Mouse (Mus musculus) heart, embryonic 12.5 days (tissue): ENCODE measurements around the gene Olfr498. TPM values are rescaled to one million over a fixed set of nuclear protein-coding genes. Genes with fewer than 3 reads are reported as not detected.

Experiments used
- ATAC-seq: fragments of 200-750 bp; cut with Nextera tagmentation; 2 replicates; pipeline ENCODE4 v1.8.0; 2017; ENCODE audit warnings: moderate TSS enrichment, moderate library complexity; ENCODE audit not compliant: insufficient number of reproducible peaks, low FRiP score
- H3K27ac ChIP-seq: fragments of 300-500 bp; sonication (generic); 2 replicates; pipeline ENCODE4 v1.5.1; 2016; ENCODE audit warnings: mild to moderate bottlenecking, moderate library complexity; ENCODE audit not compliant: poor library complexity, severe bottlenecking
- H3K27me3 ChIP-seq: fragments of 300-500 bp; sonication (generic); replicated peaks from 2 replicates; pipeline ENCODE4 v1.6.1; 2016; ENCODE audit warnings: mild to moderate bottlenecking, moderate library complexity
- H3K36me3 ChIP-seq: fragments of 300-500 bp; sonication (generic); 2 replicates; pipeline ENCODE4 v1.6.1; 2016; ENCODE audit warnings: mild to moderate bottlenecking, moderate library complexity
- H3K4me1 ChIP-seq: fragments of 300-500 bp; sonication (generic); replicated peaks from 2 replicates; pipeline ENCODE4 v1.6.1; 2016; ENCODE audit warnings: mild to moderate bottlenecking
- H3K4me2 ChIP-seq: fragments of 300-500 bp; sonication (generic); 2 replicates; pipeline ENCODE4 v1.6.1; 2016; ENCODE audit warnings: mild to moderate bottlenecking, moderate library complexity
- H3K4me3 ChIP-seq: fragments of 300-500 bp; sonication (generic); 2 replicates; pipeline ENCODE4 v1.5.1; 2016; ENCODE audit warnings: mild to moderate bottlenecking
- H3K9ac ChIP-seq: fragments of 300-500 bp; sonication (generic); 2 replicates; pipeline ENCODE4 v1.6.1; 2016; ENCODE audit warnings: mild to moderate bottlenecking, moderate library complexity
- H3K9me3 ChIP-seq: fragments of 300-500 bp; sonication (generic); replicated peaks from 2 replicates; pipeline ENCODE4 v1.6.1; 2016; ENCODE audit warnings: mild to moderate bottlenecking, moderate library complexity
- WGBS: fragments of 180-500 bp; shearing (Covaris S2); methylation state at CpG from one replicate; pipeline ENCODE4 v1.1.7; 2016; 5-methylcytosine and 5-hydroxymethylcytosine counted together
- polyA plus RNA-seq: library from polyadenylated mRNA; unstranded; fragments of >200 nt; fragmentation: Nextera tagmentation; extraction: Ambion mirVana; gene quantifications from 2 replicates; pipeline ENCODE4 v1.2.1, GENCODE M21; 2016

Gene Olfr498
- not detected in 2 replicates for polyA plus RNA-seq

DNA sequence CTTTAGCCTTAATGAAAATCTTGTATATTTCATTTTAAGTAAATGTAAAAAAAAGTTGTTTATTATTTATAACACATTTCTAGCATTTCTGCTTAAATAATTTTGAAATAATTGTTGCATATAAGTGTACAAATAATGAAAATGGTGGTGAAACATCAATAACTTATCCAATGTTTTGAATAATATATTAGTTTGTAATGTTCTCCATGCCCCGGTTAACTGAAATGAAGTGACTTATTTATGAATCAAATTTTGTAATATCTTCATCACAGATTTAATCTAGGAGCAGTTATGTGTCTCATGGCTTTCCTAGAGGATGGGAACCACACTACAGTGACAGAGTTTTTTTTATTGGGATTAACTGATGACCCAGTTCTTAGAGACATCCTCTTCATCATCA is at the start of gene Olfr498:
Gene Olfr498, plus strand, starts transcription at position 301 of the 400 bp plus-strand sequence.
- 81% methylated on average over 1 of the region's 1 CpGs for WGBS
- ATAC-seq, result no peak

GRCm38 (mm10) chr7:108420121-108420520 is 45.0 kb upstream of the Olfr498 start, which contains the start of gene Olfr497:
Gene Olfr497, plus strand, starts transcription at chr7:108420421.
- 65% methylated on average over 2 of the region's 2 CpGs for WGBS

More for the DNA sequence above, at the start of gene Olfr498:
- no peaks in the 10 kb centered on the region for H3K9me3 ChIP-seq
- H3K9ac ChIP-seq, result no peak within 1 kb of the TSS
- no peaks in the 10 kb centered on the region for H3K27me3 ChIP-seq
- H3K4me1 ChIP-seq, result no peaks in the 10 kb centered on the region
- H3K4me2 ChIP-seq, result no peak within 1 kb of the TSS
- no peak within 1 kb of the TSS for H3K4me3 ChIP-seq
- no peaks in the 10 kb centered on the region for H3K36me3 ChIP-seq
- no peak within 1 kb of the TSS for H3K27ac ChIP-seq

More at GRCm38 (mm10) chr7:108420121-108420520, 45.0 kb upstream of the Olfr498 start, which contains the start of gene Olfr497:
- no peaks in the 10 kb centered on the region for H3K9me3 ChIP-seq
- no peaks in the 10 kb centered on the region for H3K36me3 ChIP-seq
- H3K4me1 ChIP-seq, result no peaks in the 10 kb centered on the region
- no peak within 1 kb of the TSS for H3K27ac ChIP-seq
- H3K4me2 ChIP-seq, result no peak within 1 kb of the TSS
- no peak within 1 kb of the TSS for H3K9ac ChIP-seq
- no peak for ATAC-seq
- no peaks in the 10 kb centered on the region for H3K27me3 ChIP-seq
- no peak within 1 kb of the TSS for H3K4me3 ChIP-seq

Other genes starting within 250 kb of the Olfr498 start
- not detected in 2 replicates for gene Olfr488, start 207.0 kb upstream of the Olfr498 start, polyA plus RNA-seq
- gene Olfr490, start 176.4 kb upstream of the Olfr498 start, polyA plus RNA-seq, result not detected in 2 replicates
- not detected in 2 replicates for gene Olfr491, start 151.9 kb upstream of the Olfr498 start, polyA plus RNA-seq
- gene Olfr492, start 141.7 kb upstream of the Olfr498 start, polyA plus RNA-seq, result not detected in 2 replicates
- gene Olfr493, start 118.3 kb upstream of the Olfr498 start, polyA plus RNA-seq, result not detected in 2 replicates
- not detected in 2 replicates for gene Olfr494, start 100.0 kb upstream of the Olfr498 start, polyA plus RNA-seq
- not detected in 2 replicates for gene Olfr495, start 72.2 kb upstream of the Olfr498 start, polyA plus RNA-seq
- not detected in 2 replicates for gene Olfr497, start 44.9 kb upstream of the Olfr498 start, polyA plus RNA-seq
- gene Olfr502, start 59.7 kb downstream of the Olfr498 start, polyA plus RNA-seq, result not detected in 2 replicates
- gene Olfr503, start 79.2 kb downstream of the Olfr498 start, polyA plus RNA-seq, result not detected in 2 replicates
- gene Olfr504, start 100.5 kb downstream of the Olfr498 start, polyA plus RNA-seq, result not detected in 2 replicates
- 0.05 TPM in 1 of 2 replicates, not detected in the other for gene Olfr506, start 145.5 kb downstream of the Olfr498 start, polyA plus RNA-seq
- not detected in 2 replicates for gene Olfr507, start 156.5 kb downstream of the Olfr498 start, polyA plus RNA-seq
- gene Olfr508, start 164.7 kb downstream of the Olfr498 start, polyA plus RNA-seq, result not detected in 2 replicates
- not detected in 2 replicates for gene Olfr509, start 186.6 kb downstream of the Olfr498 start, polyA plus RNA-seq
- not detected in 2 replicates for gene Olfr510, start 201.1 kb downstream of the Olfr498 start, polyA plus RNA-seq
- not detected in 2 replicates for gene Olfr512, start 248.0 kb downstream of the Olfr498 start, polyA plus RNA-seq